Mouse (Mus musculus) liver, embryonic 14.5 days (tissue): ENCODE measurements at regions not wholly inside any gene's neighbourhood (a gene's known extent, or its start where the extent isn't known, plus 50 kb on each side); places are given as distances from the start of the nearest gene placed in this dataset.

ENCODE experiments used
- ATAC-seq: fragments of 200-750 bp; cut with Nextera tagmentation; 2 replicates; pipeline ENCODE4 v1.8.0; 2017; ENCODE audit warnings: moderate number of reproducible peaks, mild to moderate bottlenecking, moderate library complexity; ENCODE audit not compliant: insufficient read depth
- DNase-seq, 3 experiments: peaks; one replicate each; pipeline ENCODE4 v3.0.0-alpha.2; 2012 to 2013; ENCODE audit warnings: low read depth in 3 of 3, low spot score in 3 of 3
- H3K27ac ChIP-seq: fragments of 300-500 bp; sonication (generic); 2 replicates; pipeline ENCODE4 v1.5.1; 2014; ENCODE audit warnings: moderate library complexity, mild to moderate bottlenecking, control low read depth, inconsistent platforms
- H3K27me3 ChIP-seq: fragments of 300-500 bp; sonication (generic); 2 replicates; pipeline ENCODE4 v1.6.1; 2014; ENCODE audit warnings: mild to moderate bottlenecking, low read length, moderate library complexity; ENCODE audit not compliant: control insufficient read depth, insufficient read depth
- H3K36me3 ChIP-seq: fragments of 300-500 bp; sonication (generic); replicated peaks from 2 replicates; pipeline ENCODE4 v1.6.1; 2014; ENCODE audit warnings: low read depth; ENCODE audit not compliant: control insufficient read depth, insufficient read depth
- H3K4me1 ChIP-seq, 2 experiments: fragments of 200-500 bp in 1 of 2; fragments of 300-500 bp in 1 of 2; sonication (generic) in 1 of 2; replicated peaks; 2 replicates each; pipeline ENCODE4 v1.6.1; 2012 to 2014; ENCODE audit warnings: antibody characterized with exemption in 1 of 2, inconsistent platforms in 1 of 2, low read length in 1 of 2; ENCODE audit not compliant: control insufficient read depth in 2 of 2, insufficient read depth in 2 of 2
- H3K4me2 ChIP-seq: fragments of 300-500 bp; sonication (generic); 2 replicates; pipeline ENCODE4 v1.6.1; 2014; ENCODE audit warnings: low read depth, mild to moderate bottlenecking, control low read depth, moderate library complexity
- H3K4me3 ChIP-seq, 2 experiments: fragments of 200-500 bp in 1 of 2; fragments of 300-500 bp in 1 of 2; sonication (generic) in 1 of 2; 2 replicates each; pipeline ENCODE4 v1.5.1; 2012 to 2014; ENCODE audit warnings: low read depth in 2 of 2, low read length in 2 of 2, mild to moderate bottlenecking in 2 of 2, control low read depth in 1 of 2, inconsistent platforms in 1 of 2, moderate library complexity in 1 of 2; ENCODE audit not compliant: insufficient read depth in 1 of 2
- H3K9ac ChIP-seq: fragments of 300-500 bp; sonication (generic); replicated peaks from 2 replicates; pipeline ENCODE4 v1.6.1; 2014; ENCODE audit warnings: mild to moderate bottlenecking, control low read depth, moderate library complexity
- H3K9me3 ChIP-seq: fragments of 300-500 bp; sonication (generic); 2 replicates; pipeline ENCODE4 v1.6.1; 2016; ENCODE audit warnings: low read length, mixed read lengths; ENCODE audit not compliant: control insufficient read depth
- CTCF ChIP-seq: IDR thresholded peaks from 2 replicates; pipeline ENCODE4 v1.5.1; 2016; ENCODE audit warnings: antibody characterized with exemption, low read depth, control low read depth
- EP300 ChIP-seq: IDR thresholded peaks from 2 replicates; pipeline ENCODE4 v1.6.1; 2016; ENCODE audit warnings: antibody characterized with exemption, low read depth
- WGBS: fragments of 180-500 bp; shearing (Covaris S2); extraction: QIAGEN DNeasy Blood & Tissue Kit; methylation state at CpG from one replicate; pipeline ENCODE4 v1.1.7; 2014; ENCODE audit not compliant: insufficient replicate concordance; 5-methylcytosine and 5-hydroxymethylcytosine counted together

DNA sequence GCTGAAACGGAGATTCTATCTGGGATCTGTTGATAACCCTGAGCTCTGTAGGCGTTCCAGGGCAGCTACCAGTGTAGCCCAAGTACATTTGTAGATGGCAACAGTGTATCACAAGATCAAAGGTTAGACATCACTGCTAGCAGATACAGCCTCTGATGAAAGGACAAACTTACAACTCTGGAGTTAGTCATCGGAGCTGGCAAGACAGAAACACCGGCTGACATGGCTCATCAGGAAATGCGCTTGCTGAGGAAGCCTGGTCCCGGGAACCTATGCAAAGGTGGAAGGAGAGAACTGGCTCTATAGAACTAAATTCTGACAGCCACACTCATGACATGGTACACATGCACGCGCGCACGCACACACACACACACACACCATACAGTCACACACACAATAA lies 300.5 kb downstream of the Tns1 start:
- Histone ChIP-seq H3K9ac (no peak overlapping the region), H3K9me3 (no peaks in the 10 kb centered on the region), H3K27me3 (no peaks in the 10 kb centered on the region), H3K4me1 (no peaks in the 10 kb centered on the region), H3K36me3 (no peaks in the 10 kb centered on the region), H3K4me3 (no peak overlapping the region), H3K4me2 (no peak overlapping the region), H3K27ac (no peak overlapping the region)
- ATAC-seq (no peak), DNase-seq (no peak)
- TF ChIP-seq EP300 (no peak), CTCF (no peak)
- 69% methylated on average over 10 of the region's 10 CpGs for WGBS

DNA sequence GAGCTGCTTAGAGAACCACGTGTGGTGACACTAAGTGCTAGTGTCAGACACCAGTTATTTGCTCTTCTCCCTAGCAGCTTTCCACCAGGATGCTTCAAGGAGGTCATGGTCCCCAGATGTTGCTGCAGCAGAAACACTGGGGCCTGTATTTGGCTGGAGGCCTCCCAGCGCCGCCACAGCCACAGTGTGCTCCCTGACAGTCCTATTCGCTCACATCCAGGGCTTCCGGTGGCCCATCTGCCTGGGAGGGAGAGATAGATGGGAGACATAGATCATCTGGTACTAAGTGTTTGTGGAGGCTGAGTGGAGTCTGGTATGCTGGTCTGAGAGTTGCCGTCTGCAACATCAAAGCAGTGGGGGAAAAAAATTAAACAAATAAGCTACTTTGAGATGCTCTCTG lies 301.6 kb downstream of the Tns1 start:
- no peaks in the 10 kb centered on the region for H3K9me3 ChIP-seq
- no peak for DNase-seq
- no peaks in the 10 kb centered on the region for H3K36me3 ChIP-seq
- H3K27me3 ChIP-seq = no peaks in the 10 kb centered on the region
- no peak overlapping the region for H3K4me3 ChIP-seq
- H3K9ac ChIP-seq = no peak overlapping the region
- WGBS = 52% methylated on average over 6 of the region's 6 CpGs
- TF ChIP-seq EP300 (no peak), CTCF (no peak)
- H3K4me1 ChIP-seq = no peaks in the 10 kb centered on the region
- H3K27ac ChIP-seq = no peak overlapping the region
- ATAC-seq = no peak
- H3K4me2 ChIP-seq = no peak overlapping the region

DNA sequence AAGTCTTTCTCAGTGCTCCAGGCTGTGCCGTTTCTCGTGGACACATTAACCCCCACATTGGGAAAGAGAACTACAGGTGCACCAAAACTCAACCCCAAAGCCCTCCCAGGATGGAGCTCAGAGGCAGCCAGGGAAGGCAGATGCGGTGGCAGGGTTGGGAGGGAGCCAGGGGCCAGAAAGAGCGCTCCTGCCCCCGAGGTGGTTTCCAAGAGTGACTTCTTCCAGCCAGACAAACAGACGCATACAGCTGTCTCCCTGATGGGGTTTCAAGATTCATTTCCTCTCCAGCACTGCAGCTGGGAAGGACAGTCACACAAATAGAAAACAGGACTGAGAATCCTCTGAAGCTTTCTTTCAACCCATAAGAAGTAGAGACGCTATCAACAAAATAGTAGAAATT lies 303.5 kb downstream of the Tns1 start:
- TF ChIP-seq CTCF (no peak), EP300 (no peak)
- no peaks in the 10 kb centered on the region for H3K9me3 ChIP-seq
- no peaks in the 10 kb centered on the region for H3K27me3 ChIP-seq
- H3K4me2 ChIP-seq = no peak overlapping the region
- no peak overlapping the region for H3K27ac ChIP-seq
- ATAC-seq = no peak
- no peaks in the 10 kb centered on the region for H3K4me1 ChIP-seq
- no peak overlapping the region for H3K9ac ChIP-seq
- H3K36me3 ChIP-seq = no peaks in the 10 kb centered on the region
- DNase-seq = no peak
- WGBS = 57% methylated on average over 7 of the region's 7 CpGs
- no peak overlapping the region for H3K4me3 ChIP-seq

DNA sequence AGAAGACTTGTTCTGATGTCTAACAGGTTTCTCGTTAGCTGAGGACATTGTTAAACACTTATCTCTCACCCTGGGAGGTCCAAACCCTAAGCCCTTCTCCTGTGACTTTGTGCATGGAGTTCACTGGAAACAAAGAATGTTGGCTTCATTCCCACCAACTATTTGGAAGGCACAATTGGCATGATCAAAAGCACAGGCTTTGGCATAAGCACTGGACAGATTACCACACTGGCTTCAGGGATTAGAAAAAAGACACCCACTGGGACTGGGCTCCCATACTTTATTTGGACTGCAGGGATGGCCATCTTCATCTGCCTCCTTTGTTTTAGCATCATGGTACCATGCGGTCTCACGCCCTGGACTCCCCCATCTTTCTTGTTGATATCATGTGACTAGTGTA lies 317.0 kb downstream of the Tns1 start:
- no peaks in the 10 kb centered on the region for H3K36me3 ChIP-seq
- ATAC-seq (no peak), DNase-seq (no peak)
- H3K27me3 ChIP-seq = no peaks in the 10 kb centered on the region
- no peak for TF ChIP-seq EP300
- no peak for TF ChIP-seq CTCF
- H3K4me2 ChIP-seq = no peak overlapping the region
- WGBS = 60% methylated on average over 3 of the region's 3 CpGs
- H3K4me1 ChIP-seq = no peaks in the 10 kb centered on the region
- no peak overlapping the region for H3K27ac ChIP-seq
- H3K4me3 ChIP-seq = no peak overlapping the region
- no peak overlapping the region for H3K9ac ChIP-seq
- H3K9me3 ChIP-seq = no peaks in the 10 kb centered on the region

DNA sequence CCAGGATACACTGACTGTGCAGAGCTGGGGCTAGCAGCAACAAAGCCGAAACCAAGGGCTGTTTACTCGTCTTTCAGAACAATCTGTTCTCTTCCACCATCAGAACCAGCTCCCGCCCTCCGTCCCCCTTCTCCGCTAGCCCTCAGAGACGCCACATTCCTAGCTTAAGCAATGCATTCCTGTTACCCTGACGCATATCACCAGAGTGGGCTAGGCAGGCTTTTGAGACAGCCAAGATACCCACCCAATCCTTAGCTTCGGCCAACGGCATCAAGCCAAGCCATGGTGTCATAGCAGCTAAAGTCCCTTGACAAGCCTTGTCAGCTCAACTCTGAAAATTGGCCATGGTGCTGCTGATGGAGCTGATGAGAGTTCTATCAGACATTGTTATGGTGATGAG lies 319.1 kb downstream of the Tns1 start:
- TF ChIP-seq CTCF = no peak
- no peak for TF ChIP-seq EP300
- WGBS = 79% methylated on average over 9 of the region's 9 CpGs

More for the DNA sequence above, 319.1 kb downstream of the Tns1 start:
- ATAC-seq = no peak
- H3K36me3 ChIP-seq = no peaks in the 10 kb centered on the region
- H3K4me2 ChIP-seq = no peak overlapping the region
- H3K4me1 ChIP-seq = no peaks in the 10 kb centered on the region
- H3K9ac ChIP-seq = no peak overlapping the region
- DNase-seq = no peak
- no peak overlapping the region for H3K4me3 ChIP-seq
- H3K27me3 ChIP-seq = no peaks in the 10 kb centered on the region
- H3K27ac ChIP-seq = no peak overlapping the region
- no peaks in the 10 kb centered on the region for H3K9me3 ChIP-seq
